Mouse (Mus musculus): ENCODE data around the gene Smad6. TPM values are rescaled to one million over a fixed set of nuclear protein-coding genes. Genes with fewer than 3 reads are reported as not detected.

Gene Smad6
- polyA plus RNA-seq (2017; shearing (Covaris generic)), result not detected

DNA sequence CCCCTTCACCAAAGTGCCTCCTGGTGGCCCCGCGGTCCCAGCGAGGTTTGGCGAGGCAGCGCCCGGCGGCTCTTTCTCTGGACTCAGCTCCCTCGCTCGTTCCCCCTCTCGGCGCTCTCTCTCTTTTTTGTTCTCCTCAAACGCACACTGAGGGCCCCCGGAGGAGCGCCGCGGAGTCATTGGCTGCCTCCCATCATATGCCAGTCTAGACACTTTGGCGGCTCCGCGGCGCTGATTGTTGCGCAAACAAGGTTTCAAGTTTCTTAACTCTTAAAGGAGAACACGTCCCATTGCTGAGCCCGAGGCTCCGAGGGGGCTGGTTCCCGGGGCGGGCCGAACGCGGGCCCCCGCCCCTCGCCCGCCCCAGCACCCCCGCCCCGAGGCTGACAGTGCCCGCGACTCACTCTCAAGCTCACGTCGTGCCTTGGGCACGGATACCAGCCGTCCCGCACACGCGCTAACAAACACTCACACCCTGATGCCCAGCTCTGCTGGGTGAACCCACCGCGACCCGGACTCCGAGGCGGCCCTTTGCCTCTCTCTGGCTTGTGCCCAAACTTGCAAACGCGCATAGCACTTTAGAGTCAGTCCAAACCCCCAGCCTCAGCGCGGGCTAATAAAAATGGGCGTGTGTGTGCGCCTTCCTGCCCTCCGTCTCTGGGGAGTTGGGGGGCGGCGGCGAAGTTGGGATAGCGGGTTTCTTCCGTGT lies at the start of gene Smad6:
Smad6 (minus strand) TSS at position 207 of the 709 bp plus-strand sequence.

Other genes with a start within 250 kb of the Smad6 start
- gene Lctl, start 95.1 kb upstream of the Smad6 start, polyA plus RNA-seq (2017; shearing (Covaris generic)), result not detected
- gene Zwilch, start 151.0 kb upstream of the Smad6 start, polyA plus RNA-seq (2017; shearing (Covaris generic)), result 6.5 TPM
- 1,466 TPM for gene Rpl4, start 151.3 kb upstream of the Smad6 start, polyA plus RNA-seq (2017; shearing (Covaris generic))
- gene Snapc5, start 157.2 kb upstream of the Smad6 start, polyA plus RNA-seq (2017; shearing (Covaris generic)), result 65.2 TPM
- 11.8 TPM for gene Uchl4, start 213.1 kb upstream of the Smad6 start, polyA plus RNA-seq (2017; shearing (Covaris generic))
- 85.7 TPM for gene Map2k1, start 231.6 kb upstream of the Smad6 start, polyA plus RNA-seq (2017; shearing (Covaris generic))

Data from inflammation-experienced regulatory T-cells, adult 16 weeks (primary cell).